Mouse (Mus musculus): ENCODE results near the gene Bnc1. TPM values are rescaled to one million over a fixed set of nuclear protein-coding genes. Genes with fewer than 3 reads are reported as not detected.

Bnc1 gene
- total and polyA plus RNA-seq, 3 experiments, result not detected

GRCm38 (mm10) chr7:82016751-82017710 lies 24.9 kb upstream of the Bnc1 start:
- no peaks in the 10 kb centered on the region for H3K79me2 ChIP-seq (replicated peaks; ENCODE audit: control insufficient read depth, extremely low read depth, insufficient read depth, poor library complexity, severe bottlenecking)
- TF ChIP-seq GABPA (IDR thresholded peaks at IDR 0.05; ENCODE audit: insufficient replicate concordance, low read depth, low read length) (no peak), CTCF (conservative IDR thresholded peaks at IDR 0.05 in 1 of 2, IDR thresholded peaks at IDR 0.05 in 1 of 2; ENCODE audit: low read depth in 2 of 2, low read length in 2 of 2) (no peak), NRF1 (IDR thresholded peaks at IDR 0.05; ENCODE audit: low read depth, low read length) (peak; percentile 52; the same call in 1 of the 2 replicates), MAZ (IDR thresholded peaks at IDR 0.05; ENCODE audit: low read depth, low read length) (no peak), PAX5 (IDR thresholded peaks at IDR 0.05; ENCODE audit: low read length) (no peak), RAD21 (IDR thresholded peaks at IDR 0.05; ENCODE audit: low read depth, low read length) (no peak), ZNF384 (IDR thresholded peaks at IDR 0.05; ENCODE audit: low read depth, low read length) (no peak), EP300 (IDR thresholded peaks at IDR 0.05; ENCODE audit: low read length) (peak; percentile 71), USF1 (IDR thresholded peaks at IDR 0.05; ENCODE audit: low read depth, low read length) (no peak), E2F4 (IDR thresholded peaks at IDR 0.05; ENCODE audit: insufficient replicate concordance, low read depth, low read length) (no peak), MYC (IDR thresholded peaks at IDR 0.05; ENCODE audit: low read depth, low read length) (no peak), ZMIZ1 (IDR thresholded peaks at IDR 0.05; ENCODE audit: low read depth, low read length) (no peak), ZKSCAN1 (IDR thresholded peaks at IDR 0.05; ENCODE audit: borderline replicate concordance, low read depth, low read length) (no peak), IRF4 (IDR thresholded peaks at IDR 0.05; ENCODE audit: low read depth, low read length) (peak; percentile 78), ZC3H11A (IDR thresholded peaks at IDR 0.05; ENCODE audit: low read depth, low read length) (no peak), KAT2A (IDR thresholded peaks at IDR 0.05; ENCODE audit: insufficient replicate concordance, low read length) (no peak), MAX (IDR thresholded peaks at IDR 0.05; ENCODE audit: low read length) (no peak), RCOR1 (conservative IDR thresholded peaks at IDR 0.05; ENCODE audit: low read depth, low read length) (no peak), TBP (conservative IDR thresholded peaks at IDR 0.05; ENCODE audit: low read depth, low read length) (no peak), MAFK (IDR thresholded peaks at IDR 0.05; ENCODE audit: insufficient replicate concordance, low read length) (0 out of 2 replicates have a peak, but pooled peaks have one; percentile 41), HCFC1 (IDR thresholded peaks at IDR 0.05; ENCODE audit: low read depth, low read length) (no peak), POLR2A (IDR thresholded peaks at IDR 0.05; ENCODE audit: low read depth, low read length) (no peak), MXI1 (IDR thresholded peaks at IDR 0.05; ENCODE audit: low read depth, low read length) (no peak), BHLHE40 (IDR thresholded peaks at IDR 0.05; ENCODE audit: low read depth, low read length) (peak; percentile 37; the same call in 1 of the 2 replicates), CHD1 (IDR thresholded peaks at IDR 0.05; ENCODE audit: low read depth, low read length) (no peak), MEF2A (IDR thresholded peaks at IDR 0.05; ENCODE audit: borderline replicate concordance, low read depth, low read length) (no peak), SMC3 (IDR thresholded peaks at IDR 0.05; ENCODE audit: low read depth, low read length) (no peak), JUND (conservative IDR thresholded peaks at IDR 0.05; ENCODE audit: low read depth, low read length) (peak; percentile 67), ELF1 (IDR thresholded peaks at IDR 0.05; ENCODE audit: low read depth, low read length) (no peak), ETS1 (conservative IDR thresholded peaks at IDR 0.05; ENCODE audit: low read depth, low read length) (peak; percentile 63), USF2 (conservative IDR thresholded peaks at IDR 0.05; ENCODE audit: low read depth, low read length) (no peak), TCF12 (IDR thresholded peaks at IDR 0.05; ENCODE audit: low read depth, low read length) (no peak), UBTF (IDR thresholded peaks at IDR 0.05; ENCODE audit: low read depth, low read length) (no peak), CHD2 (IDR thresholded peaks at IDR 0.05; ENCODE audit: low read length) (no peak), NELFE (IDR thresholded peaks at IDR 0.05; ENCODE audit: low read depth, low read length) (no peak), SIN3A (IDR thresholded peaks at IDR 0.05; ENCODE audit: low read length) (0 out of 2 replicates have a peak, but pooled peaks have one; percentile 30), POLR2AphosphoS2 (IDR thresholded peaks at IDR 0.05; ENCODE audit: low read depth, low read length) (no peak), JUN (IDR thresholded peaks at IDR 0.05; ENCODE audit: insufficient read depth, low read depth, low read length) (peak; percentile 86)
- H3K4me1 ChIP-seq (ENCODE audit: control insufficient read depth in 1 of 2, insufficient read depth in 2 of 2), result peaks cover 0 to 24% of the 10 kb centered on the region in 2 experiments; a peak in 3 of 4 replicates
- dilution Hi-C loops (cut with MboI; ENCODE audit: extremely low pct_ligation_motif_present, extremely low pct_unique_long_range_greater_than_20kb, low sequenced_read_pairs) (no loop called here), in situ Hi-C loops (cut with MboI; ENCODE audit: low pct_ligation_motif_present, low pct_unique_long_range_greater_than_20kb, low sequenced_read_pairs) (no loop called here)
- H3K27me3 ChIP-seq (replicated peaks), result no peaks in the 10 kb centered on the region
- peak overlapping the region in 1 of 3 experiments; percentile 15 for H3K4me3 ChIP-seq (replicated peaks in 1 of 3; ENCODE audit: low read depth in 2 of 3, low read length in 2 of 3, poor library complexity in 1 of 3)
- no peak overlapping the region for H3K27ac ChIP-seq (ENCODE audit: insufficient read depth, low read depth)
- no peaks in the 10 kb centered on the region for H3K36me3 ChIP-seq (replicated peaks in 1 of 2; ENCODE audit: control insufficient read depth in 1 of 2, insufficient read depth in 1 of 2, low read length in 1 of 2)
- peak; percentile 85 for DNase-seq (ENCODE audit: extremely low read depth)
- no peak overlapping the region for H3K9ac ChIP-seq (ENCODE audit: insufficient read depth, low read depth)
- no peaks in the 10 kb centered on the region for H3K9me3 ChIP-seq (replicated peaks; ENCODE audit: low read length)
- H3K4me2 ChIP-seq (ENCODE audit: insufficient read depth, low read depth, poor library complexity, severe bottlenecking), result peak overlapping the region; percentile 64
